ENCODE assay signal across 24 mouse cellular contexts in genomic region chr14:33811241-33811640, GRCm38 (mm10).
"Had no signal": no experiment of that assay in that cellular context is flagged by ENCODE, and none has a peak within 500 bp of the region (broad histone marks: within the 10 kb centered on the region; RNA-seq: fewer than 3 reads in every experiment).

No protein-coding gene starts in this region.

- H3K9ac ChIP-seq: forebrain, embryonic 15.5 days; forebrain, postnatal 0 days; heart, embryonic 12.5 days; hindbrain, embryonic 14.5 days; kidney, embryonic 15.5 days; limb, embryonic 13.5 days; limb, embryonic 15.5 days had no signal

- H3K4me2 ChIP-seq: forebrain, embryonic 15.5 days; heart, embryonic 12.5 days; hindbrain, embryonic 14.5 days; kidney, embryonic 15.5 days; limb, embryonic 13.5 days; limb, embryonic 15.5 days had no signal

- H3K4me1 ChIP-seq: forebrain, embryonic 15.5 days had no signal

- H3K36me3 ChIP-seq: forebrain, embryonic 15.5 days; heart, embryonic 10.5 days; heart, embryonic 12.5 days; kidney, embryonic 15.5 days; limb, embryonic 13.5 days; limb, embryonic 15.5 days had no signal

- H3K4me3 ChIP-seq: forebrain, embryonic 15.5 days; heart, embryonic 10.5 days; heart, embryonic 12.5 days; kidney, embryonic 15.5 days; limb, embryonic 13.5 days; limb, embryonic 15.5 days had no signal

- H3K9me3 ChIP-seq: forebrain, embryonic 15.5 days; heart, embryonic 10.5 days; heart, embryonic 12.5 days; kidney, embryonic 15.5 days; limb, embryonic 13.5 days; limb, embryonic 15.5 days had no signal

- H3K27me3 ChIP-seq: forebrain, embryonic 15.5 days; heart, embryonic 12.5 days; limb, embryonic 13.5 days; limb, embryonic 15.5 days had no signal

- DNase-seq: forebrain, postnatal 0 days; gastrocnemius, postnatal 14 days; gastrocnemius, postnatal 36 days; heart, adult 18-20 months; heart, postnatal 10 days; heart, postnatal 36 days; kidney, adult 11 months; kidney, adult 2 months; kidney, adult 9 months; kidney, postnatal 14 days; kidney, postnatal 36 days; layer of hippocampus, adult 9-11 months; layer of hippocampus, postnatal 36 days; left cerebral cortex, postnatal 4 days had no signal

- ATAC-seq: forebrain, embryonic 15.5 days; hindbrain, postnatal 0 days; intestine, embryonic 16.5 days had no signal

- H3K27ac ChIP-seq: forebrain, embryonic 15.5 days; heart, embryonic 10.5 days; hindbrain, embryonic 14.5 days; hindbrain, postnatal 0 days; kidney, embryonic 15.5 days; kidney, postnatal 0 days; limb, embryonic 13.5 days; limb, embryonic 15.5 days had no signal
